9 mouse cellular contexts compared by ENCODE assay signal in genomic region chr5:64363859-64364406, GRCm38 (mm10).
DNase-seq lines count a peak whose midpoint lies in the region; ATAC-seq lines count a peak whose summit lies in the region.
"Had no signal": no experiment of that assay in that cellular context is flagged by ENCODE, and none has a peak within 500 bp of the region (broad histone marks: within the 10 kb centered on the region; RNA-seq: fewer than 3 reads in every experiment).

No protein-coding gene starts in this region.

- H3K4me3 ChIP-seq in kidney, embryonic 15.5 days (replicated peaks) = no peak overlapping the region
- no peak overlapping the region for H3K4me3 ChIP-seq in embryonic facial prominence, embryonic 14.5 days (ENCODE audit: low read depth, low read length)
- H3K4me3 ChIP-seq in intestine, embryonic 15.5 days (replicated peaks) = no peak overlapping the region
- no peak overlapping the region for H3K4me3 ChIP-seq in neural tube, embryonic 15.5 days (replicated peaks)
- H3K4me3 ChIP-seq: erythroblast, embryonic 14.5 days had no signal

- WGBS in kidney, embryonic 15.5 days = 53% methylated on average over 5 of the region's 5 CpGs
- 33% methylated on average over 5 of the region's 5 CpGs for WGBS in embryonic facial prominence, embryonic 14.5 days
- 43% methylated on average over 5 of the region's 5 CpGs for WGBS in intestine, embryonic 15.5 days
- 33% methylated on average over 5 of the region's 5 CpGs for WGBS in neural tube, embryonic 15.5 days

- no peak overlapping the region for H3K4me2 ChIP-seq in kidney, embryonic 15.5 days
- H3K4me2 ChIP-seq in embryonic facial prominence, embryonic 14.5 days (ENCODE audit: low read depth, low read length) = peak overlapping the region; percentile 11; the same call in 1 of the 2 replicates
- 0 out of 2 replicates have a peak overlapping the region, but pooled peaks have one; percentile 32 for H3K4me2 ChIP-seq in intestine, embryonic 15.5 days (replicated peaks)
- H3K4me2 ChIP-seq in neural tube, embryonic 15.5 days = no peak overlapping the region

- no peak; the same call in 1 of the 2 replicates for ATAC-seq in kidney, embryonic 15.5 days (replicated peaks; ENCODE audit: low FRiP score)
- peak; percentile 31 for ATAC-seq in embryonic facial prominence, embryonic 14.5 days (ENCODE audit: low read depth)
- ATAC-seq in intestine, embryonic 15.5 days = 0 out of 2 replicates have a peak, but pooled peaks have one; percentile 5
- ATAC-seq in neural tube, embryonic 15.5 days (ENCODE audit: low FRiP score) = no peak; the same call in 1 of the 2 replicates

- peaks cover 60% of the 10 kb centered on the region for H3K4me1 ChIP-seq in kidney, embryonic 15.5 days
- peaks cover 48% of the 10 kb centered on the region for H3K4me1 ChIP-seq in embryonic facial prominence, embryonic 14.5 days (ENCODE audit: control insufficient read depth, insufficient read depth, low read length)
- H3K4me1 ChIP-seq in intestine, embryonic 15.5 days (replicated peaks) = peaks cover 36% of the 10 kb centered on the region
- H3K4me1 ChIP-seq in neural tube, embryonic 15.5 days = peaks cover 25% of the 10 kb centered on the region

- H3K9ac ChIP-seq in kidney, embryonic 15.5 days = no peak overlapping the region; the same call in 1 of the 2 replicates
- H3K9ac ChIP-seq in embryonic facial prominence, embryonic 14.5 days (ENCODE audit: low read depth, low read length) = no peak overlapping the region
- H3K9ac ChIP-seq in intestine, embryonic 15.5 days = no peak overlapping the region
- H3K9ac ChIP-seq in neural tube, embryonic 15.5 days (replicated peaks) = no peak overlapping the region

- DNase-seq in kidney, postnatal 4 days = no peak
- peak; percentile 56 for DNase-seq in embryonic facial prominence, embryonic 14.5 days (ENCODE audit: low spot score)
- DNase-seq in layer of hippocampus, adult 18-20 months (ENCODE audit: low spot score in 2 of 2) = no peak
- no peak for DNase-seq in thymus, postnatal 10 days (ENCODE audit: low spot score in 2 of 2)
- no peak for DNase-seq in layer of hippocampus, postnatal 14 days (ENCODE audit: low spot score in 2 of 2)

- peak overlapping the region; percentile 70 for H3K27ac ChIP-seq in kidney, embryonic 15.5 days
- H3K27ac ChIP-seq in embryonic facial prominence, embryonic 14.5 days (replicated peaks; ENCODE audit: low read depth, low read length) = peak overlapping the region; percentile 74
- peak overlapping the region; percentile 48; the same call in 1 of the 2 replicates for H3K27ac ChIP-seq in intestine, embryonic 15.5 days
- H3K27ac ChIP-seq in neural tube, embryonic 15.5 days (replicated peaks) = peak overlapping the region; percentile 39

- H3K9me3 ChIP-seq in kidney, embryonic 15.5 days (replicated peaks) = no peaks in the 10 kb centered on the region
- H3K9me3 ChIP-seq in embryonic facial prominence, embryonic 14.5 days (ENCODE audit: control insufficient read depth, low read length) = no peaks in the 10 kb centered on the region
- H3K9me3 ChIP-seq in intestine, embryonic 15.5 days = no peaks in the 10 kb centered on the region
- H3K9me3 ChIP-seq in neural tube, embryonic 15.5 days (replicated peaks) = no peaks in the 10 kb centered on the region

- H3K27me3 ChIP-seq in kidney, embryonic 15.5 days = no peaks in the 10 kb centered on the region
- no peaks in the 10 kb centered on the region for H3K27me3 ChIP-seq in embryonic facial prominence, embryonic 14.5 days (replicated peaks; ENCODE audit: control insufficient read depth, insufficient read depth, low read length)
- H3K27me3 ChIP-seq in intestine, embryonic 15.5 days (replicated peaks) = no peaks in the 10 kb centered on the region
- H3K27me3 ChIP-seq in neural tube, embryonic 15.5 days (replicated peaks) = no peaks in the 10 kb centered on the region

- H3K36me3 ChIP-seq in kidney, embryonic 15.5 days = no peaks in the 10 kb centered on the region
- H3K36me3 ChIP-seq in embryonic facial prominence, embryonic 14.5 days (ENCODE audit: control insufficient read depth, insufficient read depth, low read length) = no peaks in the 10 kb centered on the region
- H3K36me3 ChIP-seq in intestine, embryonic 15.5 days = no peaks in the 10 kb centered on the region
- H3K36me3 ChIP-seq in neural tube, embryonic 15.5 days = no peaks in the 10 kb centered on the region

Comparison
In these comparisons a context has a peak if more than half of its experiments do, and no peak if none do; other contexts are left out.
1. ATAC-seq: peak in embryonic facial prominence, embryonic 14.5 days (single experiment) and intestine, embryonic 15.5 days (single experiment); none in kidney, embryonic 15.5 days (single experiment) and neural tube, embryonic 15.5 days (single experiment).
2. H3K4me2 ChIP-seq: peak in embryonic facial prominence, embryonic 14.5 days (single experiment) and intestine, embryonic 15.5 days (single experiment); none in kidney, embryonic 15.5 days (single experiment) and neural tube, embryonic 15.5 days (single experiment).
3. Peak in every context shown above with its lines, with median percentiles within 50 percentile points of each other: H3K27ac ChIP-seq.